Mouse (Mus musculus): Measurements from ENCODE around the gene Senp1. TPM values are rescaled to one million over a fixed set of nuclear protein-coding genes. Genes with fewer than 3 reads are reported as not detected.

The Senp1 gene
- 31.5 and 35.9 TPM in 2 replicates for polyA plus RNA-seq (2015; fragmentation: Nextera tagmentation; extraction: Ambion mirVana)

- DNase-seq (ENCODE audit: low spot score) = peak; percentile 91
These were observed at the start of gene Senp1 for GRCm38 (mm10) chr15:98093121-98094011. TSS of gene Senp1 (minus strand) at chr15:98093744.

- DNase-seq (ENCODE audit: low spot score) = no peak
These were observed 49.0 kb upstream of the Senp1 start for GRCm38 (mm10) chr15:98142515-98142914.

GRCm38 (mm10) chr15:98140809-98141208 is 47.3 kb upstream of the Senp1 start:
- no peak for DNase-seq (ENCODE audit: low spot score)

- no peak for DNase-seq (ENCODE audit: low spot score)
These were observed 46.2 kb upstream of the Senp1 start for GRCm38 (mm10) chr15:98139763-98140162.

GRCm38 (mm10) chr15:98136871-98137270 is 43.3 kb upstream of the Senp1 start:
- DNase-seq (ENCODE audit: low spot score) = no peak

GRCm38 (mm10) chr15:98135671-98136070 is 42.1 kb upstream of the Senp1 start:
- DNase-seq (ENCODE audit: low spot score) = no peak

GRCm38 (mm10) chr15:98134666-98135065 is 41.1 kb upstream of the Senp1 start:
- no peak for DNase-seq (ENCODE audit: low spot score)

GRCm38 (mm10) chr15:98134034-98134433 is 40.5 kb upstream of the Senp1 start:
- no peak for DNase-seq (ENCODE audit: low spot score)

GRCm38 (mm10) chr15:98133471-98133870 is 39.9 kb upstream of the Senp1 start:
- DNase-seq (ENCODE audit: low spot score) = no peak

GRCm38 (mm10) chr15:98131942-98132655 is 38.6 kb upstream of the Senp1 start:
- no peak for DNase-seq (ENCODE audit: low spot score)

- DNase-seq (ENCODE audit: low spot score) = no peak
These were observed 37.9 kb upstream of the Senp1 start for GRCm38 (mm10) chr15:98131451-98131850.

- no peak for DNase-seq (ENCODE audit: low spot score)
These were observed 37.5 kb upstream of the Senp1 start for GRCm38 (mm10) chr15:98131001-98131400.

GRCm38 (mm10) chr15:98120831-98121230 is 27.3 kb upstream of the Senp1 start:
- no peak for DNase-seq (ENCODE audit: low spot score)

- DNase-seq (ENCODE audit: low spot score) = no peak
These were observed 25.8 kb upstream of the Senp1 start for GRCm38 (mm10) chr15:98119363-98119762.

GRCm38 (mm10) chr15:98116287-98116686 is 22.7 kb upstream of the Senp1 start:
- DNase-seq (ENCODE audit: low spot score) = no peak

- no peak for DNase-seq (ENCODE audit: low spot score)
These were observed 22.2 kb upstream of the Senp1 start for GRCm38 (mm10) chr15:98115779-98116163.

- DNase-seq (ENCODE audit: low spot score) = no peak
These were observed 21.6 kb upstream of the Senp1 start for GRCm38 (mm10) chr15:98114852-98115778.

- DNase-seq (ENCODE audit: low spot score) = no peak
These were observed 20.7 kb upstream of the Senp1 start for GRCm38 (mm10) chr15:98114098-98114851.

GRCm38 (mm10) chr15:98111791-98112190 is 18.2 kb upstream of the Senp1 start:
- no peak for DNase-seq (ENCODE audit: low spot score)

GRCm38 (mm10) chr15:98108297-98109152 is 15.0 kb upstream of the Senp1 start:
- peak; percentile 69 for DNase-seq (ENCODE audit: low spot score)

All from thymus, postnatal 0 days (tissue).